Comparison of ENCODE assay signal across 21 mouse cellular contexts in the genomic region with DNA sequence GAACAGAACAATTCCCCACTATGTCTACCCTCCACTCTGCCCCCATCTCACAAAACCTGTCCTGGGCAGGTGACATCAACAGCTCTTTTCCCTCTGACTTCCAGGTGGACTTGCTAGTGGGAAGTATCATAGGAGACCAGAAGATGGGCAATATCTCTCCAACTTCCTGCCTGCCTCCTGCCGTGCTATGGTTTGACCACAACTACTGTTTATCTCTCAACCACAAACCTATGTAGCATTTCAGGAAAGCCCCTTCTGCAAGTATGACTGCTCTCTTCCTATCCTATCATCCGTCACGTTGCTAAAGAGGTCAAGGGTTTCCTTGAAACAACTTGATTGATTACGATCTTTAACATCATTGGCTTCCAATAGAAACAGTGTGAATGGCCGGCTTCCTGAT. TPM values are rescaled to one million over a fixed set of nuclear protein-coding genes. Genes with fewer than 3 reads are reported as not detected.
A peak's percentile ranks its signal among the peaks of the same experiment; 100 is the strongest.
DNase-seq lines count a peak whose midpoint lies in the region; ATAC-seq lines count a peak whose summit lies in the region.
"Had no signal": no experiment of that assay in that cellular context is flagged by ENCODE, and none has a peak within 500 bp of the region (broad histone marks: within the 10 kb centered on the region; RNA-seq: fewer than 3 reads in every experiment).

No protein-coding gene starts in this region.

- no peak for ATAC-seq in megakaryocyte, adult 5-6 weeks (ENCODE audit: poor library complexity, severe bottlenecking)
- ATAC-seq in activated CD4-positive, CD25-positive, alpha-beta regulatory T cell, adult 4 months = no peak
- ATAC-seq: forebrain, embryonic 16.5 days; inflammation-experienced regulatory T-cells, adult 6 months; Patski had no signal

- peaks cover 40% of the 10 kb centered on the region for H3K4me1 ChIP-seq in megakaryocyte, embryonic 14.5 days
- H3K4me1 ChIP-seq: forebrain, embryonic 12.5 days; heart, embryonic 12.5 days; hindbrain, embryonic 15.5 days had no signal

- DNase-seq in c-Kit-positive CD71-negative TER-119-negative erythroid progenitor cells, embryonic 14.5 days (ENCODE audit: low read depth) = peak; percentile 6
- DNase-seq in induced T-regulatory cell, adult 2 months (ENCODE audit: low read depth) = peak; percentile 4
- DNase-seq in cerebellum, postnatal 10 days = no peak
- no peak for DNase-seq in left cerebral cortex, adult 11 months (ENCODE audit: low spot score)
- DNase-seq: adrenal gland, adult 2 months; adrenal gland, postnatal 25 days; cerebellum, adult 2 months; cerebellum, postnatal 14 days; gastrocnemius, postnatal 10 days; heart, adult 2 months had no signal

- no peaks in the 10 kb centered on the region for H3K27me3 ChIP-seq in megakaryocyte, embryonic 14.5 days (replicated peaks)
- H3K27me3 ChIP-seq: embryonic facial prominence, embryonic 12.5 days; forebrain, embryonic 12.5 days; heart, embryonic 12.5 days; hindbrain, embryonic 15.5 days; Patski had no signal

- no peaks in the 10 kb centered on the region for H3K9me3 ChIP-seq in megakaryocyte, embryonic 14.5 days
- H3K9me3 ChIP-seq: embryonic facial prominence, embryonic 12.5 days; forebrain, embryonic 12.5 days; heart, embryonic 12.5 days; hindbrain, embryonic 15.5 days had no signal

- H3K4me3 ChIP-seq in megakaryocyte, embryonic 14.5 days (replicated peaks) = peak overlapping the region; percentile 54
- H3K4me3 ChIP-seq: embryonic facial prominence, embryonic 12.5 days; forebrain, embryonic 12.5 days; heart, adult 2 months; heart, embryonic 12.5 days; hindbrain, embryonic 15.5 days had no signal

- no peaks in the 10 kb centered on the region for H3K36me3 ChIP-seq in megakaryocyte, embryonic 14.5 days (replicated peaks; ENCODE audit: low read length)
- H3K36me3 ChIP-seq: embryonic facial prominence, embryonic 12.5 days; forebrain, embryonic 12.5 days; heart, embryonic 12.5 days; hindbrain, embryonic 15.5 days had no signal

RNA-seq across cellular contexts. Expression of a gene that starts 12.4 kb away (rescaled TPM):
- polyA plus RNA-seq in megakaryocyte, embryonic 14.5 days (2012; ENCODE audit: insufficient read depth, low replicate concordance) = 0.39 TPM in 1 of 2 replicates, not detected in the other
- total RNA-seq in megakaryocyte, adult 5-6 weeks (2015) = not detected in 2 replicates
- total RNA-seq in megakaryocyte, adult 5-6 weeks (2017) = not detected in 2 replicates
- under 1 TPM in 1 of 2 experiments, not detected in 1; 0.17 TPM for polyA plus RNA-seq in activated CD4-positive, CD25-positive, alpha-beta regulatory T cell, adult 4 months (2017; shearing (Covaris generic))
- polyA plus RNA-seq: C2C12; inflammation-experienced regulatory T-cells, adult 6 months had no signal

Comparison
In these comparisons a context has a peak if more than half of its experiments do, and no peak if none do; other contexts are left out.
1. DNase-seq: peak in c-Kit-positive CD71-negative TER-119-negative erythroid progenitor cells, embryonic 14.5 days (single experiment) and induced T-regulatory cell, adult 2 months (single experiment); none in cerebellum, postnatal 10 days (0 of 2) and left cerebral cortex, adult 11 months (single experiment).